Mouse (Mus musculus) neural tube, embryonic 14.5 days (tissue): ENCODE data around the gene Cdnf. TPM values are rescaled to one million over a fixed set of nuclear protein-coding genes. Genes with fewer than 3 reads are reported as not detected.

Experiments used
- ATAC-seq: fragments of 200-750 bp; cut with Nextera tagmentation; 2 replicates; pipeline ENCODE4 v1.8.0; 2017; ENCODE audit warnings: low read depth, mild to moderate bottlenecking, moderate TSS enrichment, moderate library complexity
- H3K27ac ChIP-seq: fragments of 300-500 bp; sonication (generic); 2 replicates; pipeline ENCODE4 v1.5.1; 2014; ENCODE audit warnings: low read depth, mild to moderate bottlenecking, control low read depth, low read length, moderate library complexity, mixed read lengths
- H3K27me3 ChIP-seq: fragments of 300-500 bp; sonication (generic); 2 replicates; pipeline ENCODE4 v1.6.1; 2014; ENCODE audit warnings: low read length; ENCODE audit not compliant: control insufficient read depth, insufficient read depth
- H3K36me3 ChIP-seq: fragments of 300-500 bp; sonication (generic); 2 replicates; pipeline ENCODE4 v1.6.1; 2014; ENCODE audit warnings: low read length, mixed read lengths; ENCODE audit not compliant: control insufficient read depth, insufficient read depth
- H3K4me1 ChIP-seq: fragments of 300-500 bp; sonication (generic); 2 replicates; pipeline ENCODE4 v1.6.1; 2014; ENCODE audit warnings: low read length; ENCODE audit not compliant: control insufficient read depth, insufficient read depth
- H3K4me2 ChIP-seq: fragments of 300-500 bp; sonication (generic); 2 replicates; pipeline ENCODE4 v1.6.1; 2014; ENCODE audit warnings: mild to moderate bottlenecking, low read depth, low read length, control low read depth
- H3K4me3 ChIP-seq: fragments of 300-500 bp; sonication (generic); 2 replicates; pipeline ENCODE4 v1.5.1; 2014; ENCODE audit warnings: low read depth, low read length, control low read depth, mixed read lengths
- H3K9ac ChIP-seq: fragments of 300-500 bp; sonication (generic); replicated peaks from 2 replicates; pipeline ENCODE4 v1.6.1; 2014; ENCODE audit warnings: low read depth, mild to moderate bottlenecking, control low read depth, low read length, mixed read lengths
- H3K9me3 ChIP-seq: fragments of 300-500 bp; sonication (generic); 2 replicates; pipeline ENCODE4 v1.6.1; 2016; ENCODE audit warnings: low read length; ENCODE audit not compliant: control insufficient read depth
- WGBS: fragments of 180-500 bp; shearing (Covaris S2); extraction: QIAGEN DNeasy Blood & Tissue Kit; methylation state at CpG from one replicate; pipeline ENCODE4 v1.1.7; 2014; 5-methylcytosine and 5-hydroxymethylcytosine counted together
- polyA plus RNA-seq: library from polyadenylated mRNA; unstranded; fragments of >200 nt; fragmentation: Nextera tagmentation; extraction: Ambion mirVana; gene quantifications from 2 replicates; pipeline ENCODE4 v1.2.1, GENCODE M21; 2014

The Cdnf gene
- polyA plus RNA-seq, 1 experiment from 2014 or later, result 0.11 TPM

DNA sequence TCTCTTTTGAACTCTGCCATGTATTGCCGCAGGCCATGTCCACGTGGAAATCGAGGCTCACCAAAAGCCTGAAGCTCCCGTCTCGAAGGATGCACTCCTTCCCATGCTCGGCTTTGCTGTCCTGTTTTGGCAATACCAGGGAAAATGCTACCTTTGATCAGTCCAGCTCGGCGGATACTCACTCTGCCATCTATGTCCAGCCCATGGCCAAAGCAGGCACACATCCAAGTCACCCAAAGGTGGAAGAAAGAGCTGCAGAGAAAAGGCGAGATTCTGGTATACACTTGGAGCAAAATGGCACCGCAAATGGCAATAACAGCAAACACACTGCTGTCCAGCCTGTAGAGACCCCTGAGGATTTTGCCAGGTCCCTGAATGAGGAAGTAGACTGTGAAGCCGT lies 57.8 kb downstream of the Cdnf start:
- Histone ChIP-seq H3K27me3 (no peaks in the 10 kb centered on the region), H3K4me1 (no peaks in the 10 kb centered on the region), H3K9me3 (no peaks in the 10 kb centered on the region), H3K27ac (no peak overlapping the region), H3K36me3 (no peaks in the 10 kb centered on the region), H3K4me2 (no peak overlapping the region), H3K9ac (no peak overlapping the region), H3K4me3 (no peak overlapping the region)
- 89% methylated on average over 11 of the region's 11 CpGs for WGBS
- ATAC-seq, result no peak

GRCm38 (mm10) chr2:3573883-3574282 lies 61.1 kb downstream of the Cdnf start:
- H3K4me2 ChIP-seq, result no peak overlapping the region
- H3K4me3 ChIP-seq, result no peak overlapping the region
- H3K27ac ChIP-seq, result no peak overlapping the region
- no peaks in the 10 kb centered on the region for H3K36me3 ChIP-seq
- no peaks in the 10 kb centered on the region for H3K27me3 ChIP-seq
- ATAC-seq, result no peak
- H3K9me3 ChIP-seq, result no peaks in the 10 kb centered on the region
- WGBS, result 78% methylated on average over 7 of the region's 7 CpGs
- H3K9ac ChIP-seq, result no peak overlapping the region
- H3K4me1 ChIP-seq, result no peaks in the 10 kb centered on the region

DNA sequence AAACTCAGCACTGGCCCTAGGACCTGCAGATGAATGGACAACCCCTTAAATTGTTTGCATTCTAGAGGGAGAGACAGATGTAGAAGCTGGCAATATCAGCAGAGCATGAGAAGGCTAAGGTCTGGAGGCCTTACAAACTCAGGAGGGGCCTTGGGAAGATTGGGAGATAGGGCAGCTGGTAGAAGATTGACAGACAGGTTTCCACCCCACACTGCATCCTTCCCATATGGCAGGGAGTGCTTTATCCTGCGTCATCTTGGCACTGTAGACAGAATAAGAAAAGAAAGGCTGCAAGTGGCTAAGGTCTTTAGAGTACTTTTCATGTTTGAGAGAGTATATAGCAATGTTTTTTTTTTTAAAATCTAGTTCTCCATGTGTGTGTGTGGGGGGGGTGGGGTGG lies 62.3 kb downstream of the Cdnf start:
- Histone ChIP-seq H3K27ac (no peak overlapping the region), H3K4me3 (no peak overlapping the region), H3K9me3 (no peaks in the 10 kb centered on the region), H3K27me3 (no peaks in the 10 kb centered on the region), H3K36me3 (no peaks in the 10 kb centered on the region), H3K9ac (no peak overlapping the region), H3K4me2 (no peak overlapping the region), H3K4me1 (no peaks in the 10 kb centered on the region)
- ATAC-seq, result no peak
- WGBS, result 79% methylated on average over 1 of the region's 1 CpGs

Other genes starting within 250 kb of the Cdnf start
- 99.2 and 114 TPM in 2 replicates for gene Nmt2, start 228.8 kb upstream of the Cdnf start, polyA plus RNA-seq
- gene Rpp38, start 180.4 kb upstream of the Cdnf start, polyA plus RNA-seq, result 13.9 and 16.3 TPM in 2 replicates
- gene Acbd7, start 176.9 kb upstream of the Cdnf start, polyA plus RNA-seq, result 2.3 and 5.4 TPM in 2 replicates
- not detected in 2 replicates for gene Olah, start 115.8 kb upstream of the Cdnf start, polyA plus RNA-seq
- 2.8 and 4.3 TPM in 2 replicates for gene Meig1, start 90.4 kb upstream of the Cdnf start, polyA plus RNA-seq
- gene Dclre1c, start 88.9 kb upstream of the Cdnf start, polyA plus RNA-seq, result 8.7 and 9.8 TPM in 2 replicates
- gene Suv39h2, start 38.0 kb upstream of the Cdnf start, polyA plus RNA-seq, result 7.8 and 10.1 TPM in 2 replicates
- 7.5 and 8.8 TPM in 2 replicates for gene Gm45902, start 240 bp upstream of the Cdnf start, polyA plus RNA-seq
- 63.8 and 66.5 TPM in 2 replicates for gene Hspa14, start 216 bp upstream of the Cdnf start, polyA plus RNA-seq
- gene Fam107b, start 57.5 kb downstream of the Cdnf start, polyA plus RNA-seq, result 34.4 and 40.0 TPM in 2 replicates